Mouse (Mus musculus) liver, adult 2 months (tissue): ENCODE measurements around the gene Plp2.

ENCODE experiments used
- CTCF ChIP-seq: fragments of 200-500 bp; IDR thresholded peaks from 2 replicates; pipeline ENCODE4 v1.5.1; 2011; ENCODE audit warnings: low read depth, low read length, control low read depth
- POLR2A ChIP-seq: fragments of 200-500 bp; IDR thresholded peaks from 2 replicates; pipeline ENCODE4 v1.6.1; 2011; ENCODE audit warnings: low read length, control low read depth; ENCODE audit not compliant: insufficient read depth; ENCODE audit errors: extremely low read depth

GRCm38 (mm10) chrX:7640785-7641184 lies 30.4 kb downstream of the Plp2 start:
- TF ChIP-seq POLR2A, result no peak
- no peak for TF ChIP-seq CTCF
